Mouse (Mus musculus) right cerebral cortex, postnatal 4 days (tissue): ENCODE data around the gene Kif13a.

ENCODE experiments used
- DNase-seq: peaks from one replicate; pipeline ENCODE4 v3.0.0-alpha.2; 2022

Kif13a gene

GRCm38 (mm10) chr13:46765361-46765760, 164.3 kb downstream of the Kif13a start:
- no peak for DNase-seq

GRCm38 (mm10) chr13:46763210-46763609, 166.5 kb downstream of the Kif13a start:
- no peak for DNase-seq

- no peak for DNase-seq
Measured at GRCm38 (mm10) chr13:46760921-46761320, 168.7 kb downstream of the Kif13a start.

GRCm38 (mm10) chr13:46759281-46759809, 170.3 kb downstream of the Kif13a start:
- no peak for DNase-seq

GRCm38 (mm10) chr13:46758627-46759026, 171.0 kb downstream of the Kif13a start:
- DNase-seq, result no peak

- no peak for DNase-seq
Measured at GRCm38 (mm10) chr13:46757946-46758345, 171.7 kb downstream of the Kif13a start.

GRCm38 (mm10) chr13:46753294-46753693, 176.4 kb downstream of the Kif13a start:
- DNase-seq, result no peak

GRCm38 (mm10) chr13:46752566-46753229, 177.0 kb downstream of the Kif13a start:
- no peak for DNase-seq

- DNase-seq, result no peak
Measured at GRCm38 (mm10) chr13:46748138-46748873, 181.4 kb downstream of the Kif13a start.

GRCm38 (mm10) chr13:46743821-46744220, 185.8 kb downstream of the Kif13a start:
- no peak for DNase-seq

GRCm38 (mm10) chr13:46742367-46742766, 187.3 kb downstream of the Kif13a start:
- no peak for DNase-seq

GRCm38 (mm10) chr13:46739426-46739825, 190.2 kb downstream of the Kif13a start:
- DNase-seq, result no peak

GRCm38 (mm10) chr13:46737482-46737881, 192.2 kb downstream of the Kif13a start:
- DNase-seq, result no peak

GRCm38 (mm10) chr13:46736479-46736865, 193.2 kb downstream of the Kif13a start:
- no peak for DNase-seq

- DNase-seq, result no peak
Measured at GRCm38 (mm10) chr13:46735808-46736478, 193.7 kb downstream of the Kif13a start.

- no peak for DNase-seq
Measured at GRCm38 (mm10) chr13:46735219-46735807, 194.4 kb downstream of the Kif13a start.

GRCm38 (mm10) chr13:46729998-46730397, 199.7 kb downstream of the Kif13a start:
- DNase-seq, result no peak

GRCm38 (mm10) chr13:46728411-46728810, 201.3 kb downstream of the Kif13a start:
- no peak for DNase-seq

- DNase-seq, result peak; percentile 100
Measured at GRCm38 (mm10) chr13:46727837-46728268, 201.8 kb downstream of the Kif13a start, which contains the start of gene Nup153. Gene Nup153 (minus strand): TSS chr13:46727940.

- peak; percentile 44 for DNase-seq
Measured at GRCm38 (mm10) chr13:46727038-46727836, 202.4 kb downstream of the Kif13a start.

GRCm38 (mm10) chr13:46726288-46727037, 203.2 kb downstream of the Kif13a start:
- DNase-seq, result peak; percentile 34
